Mouse (Mus musculus) cerebellum, postnatal 10 days (tissue): Measurements from ENCODE around the gene Tex14.

ENCODE experiments used
- DNase-seq, 2 experiments: peaks; one replicate each; pipeline ENCODE4 v3.0.0; 2021; ENCODE audit warnings: mixed read lengths in 2 of 2

The Tex14 gene

GRCm38 (mm10) chr11:87574520-87575180, 169.8 kb downstream of the Tex14 start:
- DNase-seq, result no peak

DNA sequence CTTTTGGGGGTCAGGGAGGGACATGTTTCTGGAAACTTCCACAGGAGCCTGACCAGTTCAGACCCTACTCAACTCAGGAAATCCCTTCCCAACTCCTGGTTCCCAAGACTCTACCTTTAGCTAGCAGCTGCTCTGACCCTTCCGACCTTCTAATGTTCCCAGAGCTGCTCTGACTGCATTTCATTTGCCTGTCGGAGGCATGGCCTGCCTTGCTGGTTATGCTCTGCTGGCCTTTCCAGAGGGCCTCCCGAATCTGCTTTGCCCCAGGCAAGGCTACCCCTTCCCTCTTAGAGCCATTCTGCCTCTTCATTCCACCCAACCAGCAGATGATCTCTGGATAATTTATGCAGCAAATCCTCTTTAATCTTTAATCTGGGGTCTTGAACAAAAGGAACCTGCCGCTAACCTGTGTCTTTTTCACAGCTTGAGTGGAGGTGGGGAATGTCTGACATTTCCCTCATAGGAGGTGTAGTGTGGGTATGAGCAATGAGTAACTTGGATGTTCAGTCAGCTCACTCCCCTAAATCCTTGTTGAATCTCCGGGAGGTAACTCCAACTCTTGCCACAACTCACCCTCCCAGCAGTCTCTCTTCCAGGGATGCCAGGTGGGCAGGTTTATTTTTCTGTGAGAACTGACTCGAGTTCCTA, 172.9 kb downstream of the Tex14 start:
- no peak for DNase-seq

DNA sequence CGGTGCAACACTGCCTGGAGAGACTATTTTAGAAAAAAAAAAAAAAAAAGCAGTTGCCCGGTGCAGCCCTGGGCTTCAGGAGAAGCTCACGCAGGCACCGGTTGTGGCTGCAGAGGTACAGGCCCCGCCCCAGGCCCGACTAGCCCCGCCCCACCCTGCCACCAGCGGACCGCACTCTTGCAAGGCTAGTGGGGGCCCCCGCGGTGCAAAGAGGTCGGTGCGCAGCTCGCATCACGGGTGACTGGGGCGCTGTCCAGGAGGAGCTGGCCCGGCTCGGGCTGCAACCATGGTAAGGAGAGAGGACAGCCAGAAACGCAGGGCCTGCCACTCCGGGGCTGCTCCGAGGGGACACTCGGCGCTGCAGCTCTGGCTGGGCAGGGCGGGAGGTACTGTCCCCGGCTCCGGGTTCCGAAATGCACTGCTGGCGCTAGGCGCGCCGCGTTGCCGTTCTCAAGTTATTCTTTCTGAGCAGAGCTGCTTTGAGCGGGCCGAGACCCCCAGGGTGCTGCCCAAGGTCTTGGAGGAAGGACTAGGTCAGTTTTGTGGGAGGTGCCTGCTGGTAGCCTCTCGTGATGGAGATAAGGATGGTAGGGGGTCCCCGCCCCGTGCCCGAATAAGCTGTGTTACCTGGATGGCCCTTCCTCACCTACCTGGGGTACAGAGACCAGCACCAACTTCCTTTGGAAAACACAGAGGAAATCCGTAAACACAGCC, 173.5 kb downstream of the Tex14 start:
- peak; percentile 87 to 93 for DNase-seq

DNA sequence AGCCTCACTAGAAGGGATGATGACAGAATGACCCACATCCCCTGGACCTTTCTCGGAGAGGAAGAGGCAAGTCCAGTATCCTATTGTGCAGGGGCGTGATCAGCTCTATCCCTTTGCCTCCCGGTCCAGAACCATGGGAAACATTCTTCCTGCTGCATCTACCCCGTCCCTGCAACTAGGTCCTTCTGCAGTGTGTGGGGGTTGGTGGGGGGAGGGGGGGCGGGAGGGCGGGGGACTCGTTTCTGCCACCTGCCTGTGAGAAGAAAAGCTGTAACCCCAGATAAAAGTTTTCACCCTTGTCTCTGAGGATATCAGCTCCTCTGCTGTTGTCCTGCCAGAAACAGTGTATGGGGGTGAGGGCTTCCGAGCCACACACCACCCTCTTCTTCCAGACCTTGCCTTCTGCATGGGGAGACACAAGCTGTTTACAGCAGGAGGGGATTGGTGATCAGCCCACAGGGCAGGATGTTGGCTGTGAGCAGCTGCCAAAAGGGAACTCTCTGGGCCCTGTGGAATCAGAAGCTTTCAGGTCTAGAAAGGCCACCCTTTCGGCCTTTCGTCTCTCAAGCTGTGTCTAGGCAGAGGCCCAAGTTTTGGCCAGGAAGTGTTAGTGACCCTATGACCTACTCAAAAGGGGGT, 174.2 kb downstream of the Tex14 start:
- DNase-seq, result peak; percentile 74 to 82

- no peak for DNase-seq
Measured at GRCm38 (mm10) chr11:87579713-87580112, 174.8 kb downstream of the Tex14 start.

DNA sequence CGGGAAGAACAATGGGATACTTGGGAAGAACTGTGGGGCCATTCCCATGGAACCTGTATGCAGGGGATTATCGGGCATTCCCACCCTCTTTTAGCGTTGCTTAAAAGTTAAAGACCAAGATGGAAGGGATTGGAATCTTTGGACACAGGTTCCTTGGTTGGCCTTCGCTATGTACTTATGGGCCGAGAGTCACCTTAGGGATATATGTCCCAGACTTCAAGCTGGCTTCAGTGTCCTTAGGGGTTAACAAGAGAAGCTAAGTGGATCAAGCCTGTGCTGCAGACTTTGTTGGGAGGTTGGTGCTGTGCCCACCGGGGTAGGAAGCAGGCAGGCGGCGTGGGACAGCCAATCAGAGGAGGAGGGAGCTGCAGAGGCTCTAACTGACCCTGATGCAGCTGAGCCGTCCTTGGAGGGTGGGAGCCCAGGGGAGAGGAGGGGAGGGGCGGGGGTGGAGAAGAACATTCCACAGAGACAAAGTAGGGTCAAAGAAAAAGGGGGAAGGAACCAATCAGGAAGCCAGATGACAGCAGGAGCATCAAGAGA, 175.7 kb downstream of the Tex14 start:
- peak in 1 of 2 experiments; percentile 52 for DNase-seq

DNA sequence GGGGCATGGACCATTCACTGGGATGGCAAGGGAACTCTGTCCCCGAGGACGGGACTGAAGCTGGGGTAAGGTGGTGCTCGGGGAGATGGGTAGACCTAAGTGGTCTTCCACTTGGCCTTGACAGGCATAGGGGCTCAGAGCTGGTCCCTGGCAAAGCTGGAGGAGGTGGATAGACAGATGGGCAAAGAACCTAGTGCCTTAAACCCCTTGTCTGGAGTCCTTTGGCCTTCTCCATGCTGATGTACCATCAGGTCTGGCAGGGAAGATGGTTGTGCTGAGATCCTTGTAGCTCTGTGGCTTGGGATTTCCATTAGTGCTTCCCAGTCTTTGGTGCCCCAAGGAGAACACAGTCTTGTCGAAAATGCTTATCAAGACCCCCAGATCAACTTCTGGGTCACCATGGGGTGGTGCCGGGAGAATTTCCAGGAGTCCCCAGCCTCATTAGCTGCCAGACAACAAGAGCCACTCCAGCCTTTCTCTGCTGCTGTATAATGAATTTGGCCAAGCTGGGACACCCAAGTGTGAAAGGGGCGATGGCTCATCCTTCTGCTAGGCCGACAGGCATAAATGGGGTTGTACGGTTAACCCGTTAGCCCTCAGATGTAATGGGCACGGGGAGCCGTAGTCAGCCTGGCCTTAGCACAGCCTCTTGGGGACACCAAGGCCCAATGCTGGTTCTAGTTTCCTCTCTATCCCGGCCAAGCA, 176.4 kb downstream of the Tex14 start:
- DNase-seq, result peak in 1 of 2 experiments; percentile 53

GRCm38 (mm10) chr11:87581933-87582710, 177.3 kb downstream of the Tex14 start:
- DNase-seq, result peak in 1 of 2 experiments; percentile 60

DNA sequence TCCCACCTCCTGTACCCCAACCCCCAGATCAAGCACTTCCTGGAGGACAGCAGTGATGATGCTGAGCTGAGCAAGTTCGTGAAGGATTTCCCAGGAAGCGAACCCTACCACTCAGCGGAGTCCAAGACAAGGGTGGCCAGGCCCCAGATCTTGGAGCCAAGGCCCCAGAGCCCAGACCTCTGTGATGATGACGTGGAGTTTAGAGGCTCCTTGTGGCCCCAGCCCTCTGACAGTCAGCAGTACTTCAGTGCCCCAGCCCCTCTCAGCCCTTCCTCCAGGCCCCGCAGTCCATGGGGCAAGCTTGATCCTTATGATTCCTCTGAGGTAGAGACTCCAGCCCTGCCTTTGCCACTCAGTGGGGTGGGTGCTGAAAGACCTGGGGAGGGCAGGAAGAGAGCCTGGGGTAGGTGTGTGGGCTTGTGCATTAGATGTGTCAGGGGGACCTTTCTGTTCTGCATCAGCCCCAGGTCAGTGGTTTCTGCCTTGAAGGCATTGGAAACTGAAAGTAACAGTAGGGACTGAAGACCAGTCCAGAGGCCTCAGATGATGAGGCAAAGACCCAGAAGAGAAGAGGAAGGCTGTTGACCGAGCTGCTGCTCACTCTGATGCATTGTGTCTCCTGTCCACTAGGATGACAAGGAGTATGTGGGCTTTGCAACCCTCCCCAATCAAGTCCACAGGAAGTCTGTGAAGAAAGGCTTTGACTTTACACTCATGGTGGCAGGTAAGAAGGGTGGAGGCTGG, 178.6 kb downstream of the Tex14 start:
- no peak for DNase-seq

- no peak for DNase-seq
Measured at GRCm38 (mm10) chr11:87584711-87585505, 180.0 kb downstream of the Tex14 start.

GRCm38 (mm10) chr11:87587211-87587874, 182.5 kb downstream of the Tex14 start:
- DNase-seq, result no peak

DNA sequence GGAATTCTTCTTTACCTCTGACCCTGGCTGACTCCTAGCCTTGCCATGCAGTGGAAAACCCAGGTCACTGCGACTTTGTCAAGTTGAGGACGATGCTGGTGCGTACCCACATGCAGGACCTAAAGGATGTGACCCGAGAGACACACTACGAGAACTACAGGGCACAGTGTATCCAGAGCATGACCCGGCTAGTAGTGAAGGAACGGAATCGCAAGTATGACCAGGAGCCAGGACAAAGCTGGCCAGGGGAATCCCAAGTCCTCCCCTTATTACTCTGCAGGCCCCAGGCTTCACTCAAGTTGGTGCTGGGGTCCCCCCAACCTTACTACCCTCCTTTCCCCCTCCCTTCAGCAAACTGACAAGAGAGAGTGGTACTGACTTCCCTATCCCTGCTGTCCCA, 184.7 kb downstream of the Tex14 start:
- DNase-seq, result no peak

GRCm38 (mm10) chr11:87590841-87591525, 186.1 kb downstream of the Tex14 start:
- DNase-seq, result peak; percentile 55 to 72

DNA sequence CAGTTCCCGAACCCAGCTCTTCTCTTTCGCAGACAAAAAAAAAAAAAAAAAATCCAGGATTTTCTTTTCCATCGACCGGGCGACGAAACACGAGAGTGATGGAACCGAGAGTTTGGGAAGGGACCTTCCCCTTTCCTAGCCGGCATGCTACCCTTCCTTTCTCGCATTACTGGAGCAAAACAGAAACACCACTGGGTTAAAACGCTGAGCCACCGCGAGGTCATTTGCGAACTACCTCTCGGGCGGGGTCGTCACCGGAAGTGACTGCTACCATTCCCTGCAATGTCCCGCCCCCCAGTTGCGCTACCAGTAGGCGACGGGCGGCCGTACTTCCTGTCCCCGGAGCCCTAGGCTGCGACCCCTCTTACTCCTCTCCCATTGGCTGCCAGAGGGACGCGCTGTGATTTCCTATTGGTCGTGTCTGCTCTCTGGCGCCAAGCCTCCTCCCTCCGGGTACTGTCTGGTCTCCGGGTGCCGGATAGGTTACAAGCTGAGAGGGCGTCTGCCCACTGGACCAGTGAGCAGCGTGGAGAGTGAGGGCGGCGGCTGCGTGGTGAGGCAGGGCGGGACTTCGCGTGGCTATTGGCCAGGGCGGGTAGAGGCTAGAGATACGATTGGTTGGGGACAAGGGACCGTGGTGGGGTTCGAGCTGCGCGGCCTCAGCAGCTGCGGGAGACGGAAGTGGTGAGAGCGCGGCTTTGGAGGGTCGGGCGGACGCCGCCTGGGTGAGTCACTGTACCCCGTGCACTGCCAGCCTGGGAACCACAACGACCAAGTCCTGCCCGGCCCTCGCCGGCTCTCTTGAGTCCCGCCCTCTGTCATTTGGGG, 186.9 kb downstream of the Tex14 start, which contains the start of gene Mtmr4:
Gene Mtmr4, plus strand, starts transcription at position 637 of the 828 bp plus-strand sequence.
- DNase-seq, result peak; percentile 99 to 100

- no peak for DNase-seq
Measured at GRCm38 (mm10) chr11:87592354-87592695, 187.5 kb downstream of the Tex14 start.

GRCm38 (mm10) chr11:87592713-87593598, 188.1 kb downstream of the Tex14 start:
- no peak for DNase-seq
